Mouse (Mus musculus) cortical plate, adult 2 months (tissue): Measurements from ENCODE around the gene Hoxd10.

Experiments used
- CTCF ChIP-seq: fragments of 200-500 bp; IDR thresholded peaks from 2 replicates; pipeline ENCODE4 v1.5.1; 2011; ENCODE audit warnings: mild to moderate bottlenecking, control low read depth, low read length; ENCODE audit not compliant: insufficient read depth; ENCODE audit errors: extremely low read depth
- POLR2A ChIP-seq: fragments of 200-500 bp; IDR thresholded peaks from 2 replicates; pipeline ENCODE4 v1.6.1; 2011; ENCODE audit warnings: mild to moderate bottlenecking, low read length, control low read depth; ENCODE audit not compliant: insufficient read depth; ENCODE audit errors: extremely low read depth

DNA sequence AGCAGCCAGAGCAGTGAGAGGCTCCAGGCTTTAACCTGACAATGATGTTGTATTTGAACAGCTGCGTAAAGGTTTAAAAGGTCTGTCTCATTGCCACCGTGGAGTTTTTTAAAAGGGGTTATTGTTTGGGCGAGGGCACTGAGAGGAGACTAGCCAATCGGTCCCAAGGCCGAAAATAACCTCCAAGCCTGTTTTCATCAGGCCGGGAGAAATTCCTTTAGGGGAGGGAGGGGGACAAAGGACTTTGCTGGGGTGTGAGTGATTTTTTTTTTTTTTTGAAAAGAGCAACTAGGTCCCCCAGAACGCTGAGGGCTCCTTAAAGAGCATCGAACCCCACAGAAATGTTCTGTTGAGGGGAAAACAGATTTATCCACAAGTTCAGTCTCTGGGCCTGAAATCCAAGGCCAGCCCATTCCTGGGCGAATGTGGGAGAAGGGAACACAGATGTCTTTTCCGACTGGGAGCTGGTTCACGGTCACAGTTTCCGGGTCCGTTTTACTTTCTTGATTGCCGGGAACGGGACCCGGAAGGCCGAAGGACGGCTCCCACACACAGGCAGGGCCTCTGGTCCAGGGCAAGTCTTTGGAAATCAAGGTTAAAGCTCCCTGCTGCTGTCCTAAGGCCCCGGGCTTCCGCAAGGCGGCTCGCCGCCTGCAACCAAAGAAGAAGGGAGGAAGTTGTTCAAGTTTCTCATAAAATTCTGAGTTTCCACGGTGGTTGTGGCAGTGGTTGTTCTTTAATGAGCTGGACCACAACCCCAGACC, 2.0 kb upstream of the Hoxd10 start:
- TF ChIP-seq CTCF (no peak), POLR2A (no peak)
